Mouse (Mus musculus): Measurements from ENCODE around the gene Lsm14a. TPM values are rescaled to one million over a fixed set of nuclear protein-coding genes. Genes with fewer than 3 reads are reported as not detected.

Lsm14a gene
- polyA plus RNA-seq, 1 experiment: 90.8 TPM

DNA sequence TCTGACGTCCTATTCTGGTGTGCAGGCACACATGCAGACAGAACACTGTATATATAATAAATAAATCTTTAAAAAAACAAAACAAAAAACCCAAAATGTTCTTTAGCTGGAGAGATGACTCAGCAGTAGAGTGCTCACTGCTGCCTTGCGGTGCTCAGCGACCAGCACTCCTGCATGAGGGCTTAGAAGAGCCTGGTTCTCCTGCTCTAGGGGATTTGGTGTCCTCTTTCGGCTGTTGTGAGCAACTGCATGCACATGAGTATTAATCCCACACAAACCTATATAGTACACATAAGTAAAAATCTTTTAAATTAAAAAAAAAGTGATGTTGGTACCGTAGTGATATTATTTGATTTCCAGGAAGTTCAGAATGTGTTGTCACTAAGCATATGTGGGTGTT lies 5.7 kb upstream of the Lsm14a start:
- DNase-seq: no peak
- no peak overlapping the region for H3K27ac ChIP-seq (ENCODE audit: control insufficient read depth, insufficient read depth, low read length)
- 70% methylated on average over 5 of the region's 5 CpGs for WGBS
- no peak for TF ChIP-seq POLR2A (IDR thresholded peaks at IDR 0.05; ENCODE audit: control insufficient read depth, extremely low read depth, insufficient read depth, low read length, poor library complexity)
- TF ChIP-seq CTCF (IDR thresholded peaks at IDR 0.05; ENCODE audit: borderline replicate concordance, control insufficient read depth, extremely low read depth, insufficient read depth, low read length, poor library complexity): no peak
- no peaks in the 10 kb centered on the region; the same call in 1 of the 2 replicates for H3K27me3 ChIP-seq (ENCODE audit: control insufficient read depth, insufficient read depth, low read length)
- H3K4me1 ChIP-seq (replicated peaks; ENCODE audit: control insufficient read depth, insufficient read depth, low read length): no peaks in the 10 kb centered on the region
- H3K4me3 ChIP-seq (ENCODE audit: control insufficient read depth, insufficient read depth, low read length): no peak overlapping the region
- H3K36me3 ChIP-seq (ENCODE audit: control insufficient read depth, insufficient read depth, low read length): no peaks in the 10 kb centered on the region

DNA sequence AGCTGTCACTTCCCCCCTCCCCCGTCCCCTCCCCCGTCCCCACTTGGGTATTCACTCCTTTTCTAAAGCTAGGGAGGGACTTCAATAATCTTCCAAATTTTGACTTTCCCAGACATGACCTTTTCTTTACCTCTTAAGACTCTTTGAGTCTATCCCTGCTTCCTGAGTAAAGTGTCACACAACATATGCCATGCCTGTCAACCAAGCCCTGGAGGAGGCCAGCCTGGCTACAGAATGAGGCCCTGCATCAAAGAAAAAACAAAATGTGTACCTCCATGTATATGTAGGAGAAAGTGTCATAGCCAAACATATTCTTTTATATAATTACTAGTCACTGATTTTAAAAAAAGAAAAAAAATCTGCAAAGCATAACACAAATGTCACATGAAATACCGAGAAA lies 3.7 kb upstream of the Lsm14a start:
- WGBS: 97% methylated on average over 3 of the region's 3 CpGs
- DNase-seq: no peak
- Histone ChIP-seq H3K4me3 (ENCODE audit: control insufficient read depth, insufficient read depth, low read length) (no peak overlapping the region), H3K4me1 (replicated peaks; ENCODE audit: control insufficient read depth, insufficient read depth, low read length) (no peaks in the 10 kb centered on the region), H3K36me3 (ENCODE audit: control insufficient read depth, insufficient read depth, low read length) (no peaks in the 10 kb centered on the region), H3K27me3 (ENCODE audit: control insufficient read depth, insufficient read depth, low read length) (no peaks in the 10 kb centered on the region; the same call in 1 of the 2 replicates), H3K27ac (ENCODE audit: control insufficient read depth, insufficient read depth, low read length) (no peak overlapping the region)
- TF ChIP-seq CTCF (IDR thresholded peaks at IDR 0.05; ENCODE audit: borderline replicate concordance, control insufficient read depth, extremely low read depth, insufficient read depth, low read length, poor library complexity): no peak
- TF ChIP-seq POLR2A (IDR thresholded peaks at IDR 0.05; ENCODE audit: control insufficient read depth, extremely low read depth, insufficient read depth, low read length, poor library complexity): no peak

DNA sequence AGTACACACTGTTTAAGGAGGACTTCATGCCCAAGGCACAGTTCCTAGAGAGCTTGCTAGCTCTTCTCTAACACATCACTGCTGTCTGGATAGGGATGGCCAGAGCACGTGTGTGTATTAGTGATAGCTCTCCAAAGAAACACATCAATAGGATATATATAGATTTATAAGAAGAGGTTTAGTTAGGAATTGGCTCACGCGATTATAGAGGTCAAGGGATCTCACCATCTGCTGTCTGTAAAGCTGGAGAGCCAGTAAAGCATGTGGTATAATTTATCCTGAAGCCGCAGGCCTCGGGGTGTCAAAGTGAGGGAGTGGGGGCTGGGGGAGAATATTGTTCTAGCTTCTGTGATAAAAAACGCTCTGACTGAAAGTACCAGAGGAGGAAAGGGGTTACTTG lies 2.6 kb upstream of the Lsm14a start:
- peaks cover 3% of the 10 kb centered on the region for H3K4me1 ChIP-seq (replicated peaks; ENCODE audit: control insufficient read depth, insufficient read depth, low read length)
- no peak for DNase-seq
- H3K36me3 ChIP-seq (ENCODE audit: control insufficient read depth, insufficient read depth, low read length): no peaks in the 10 kb centered on the region
- TF ChIP-seq POLR2A (IDR thresholded peaks at IDR 0.05; ENCODE audit: control insufficient read depth, extremely low read depth, insufficient read depth, low read length, poor library complexity) (no peak), CTCF (IDR thresholded peaks at IDR 0.05; ENCODE audit: borderline replicate concordance, control insufficient read depth, extremely low read depth, insufficient read depth, low read length, poor library complexity) (no peak)
- no peaks in the 10 kb centered on the region; the same call in 1 of the 2 replicates for H3K27me3 ChIP-seq (ENCODE audit: control insufficient read depth, insufficient read depth, low read length)
- H3K4me3 ChIP-seq (ENCODE audit: control insufficient read depth, insufficient read depth, low read length): no peak overlapping the region
- 96% methylated on average over 6 of the region's 6 CpGs for WGBS
- no peak overlapping the region for H3K27ac ChIP-seq (ENCODE audit: control insufficient read depth, insufficient read depth, low read length)

DNA sequence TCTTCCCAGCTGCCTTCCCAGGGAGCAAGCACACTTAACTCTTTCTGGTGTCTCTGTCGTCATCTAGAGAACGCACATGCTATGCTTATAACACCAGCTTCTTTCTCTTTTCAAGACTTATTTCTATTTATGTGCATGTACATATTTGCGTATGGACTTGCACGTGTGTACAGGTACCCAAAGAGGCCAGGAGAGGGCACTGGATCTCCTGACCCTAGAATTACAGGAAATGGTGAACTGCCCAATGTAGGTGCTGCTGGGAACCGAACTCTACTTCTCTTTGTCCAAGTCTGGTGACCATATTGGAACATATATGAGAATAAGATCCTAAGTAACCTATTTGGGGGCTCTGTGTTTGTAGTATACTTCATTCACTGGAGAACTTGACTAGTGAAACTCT lies 1.5 kb upstream of the Lsm14a start:
- WGBS: 92% methylated on average over 5 of the region's 5 CpGs
- TF ChIP-seq CTCF (IDR thresholded peaks at IDR 0.05; ENCODE audit: borderline replicate concordance, control insufficient read depth, extremely low read depth, insufficient read depth, low read length, poor library complexity) (no peak), POLR2A (IDR thresholded peaks at IDR 0.05; ENCODE audit: control insufficient read depth, extremely low read depth, insufficient read depth, low read length, poor library complexity) (no peak)
- Histone ChIP-seq H3K27me3 (ENCODE audit: control insufficient read depth, insufficient read depth, low read length) (no peaks in the 10 kb centered on the region; the same call in 1 of the 2 replicates), H3K36me3 (ENCODE audit: control insufficient read depth, insufficient read depth, low read length) (no peaks in the 10 kb centered on the region), H3K27ac (ENCODE audit: control insufficient read depth, insufficient read depth, low read length) (no peak overlapping the region), H3K4me3 (ENCODE audit: control insufficient read depth, insufficient read depth, low read length) (no peak overlapping the region), H3K4me1 (replicated peaks; ENCODE audit: control insufficient read depth, insufficient read depth, low read length) (peaks cover 4% of the 10 kb centered on the region)
- DNase-seq: peak; percentile 9

DNA sequence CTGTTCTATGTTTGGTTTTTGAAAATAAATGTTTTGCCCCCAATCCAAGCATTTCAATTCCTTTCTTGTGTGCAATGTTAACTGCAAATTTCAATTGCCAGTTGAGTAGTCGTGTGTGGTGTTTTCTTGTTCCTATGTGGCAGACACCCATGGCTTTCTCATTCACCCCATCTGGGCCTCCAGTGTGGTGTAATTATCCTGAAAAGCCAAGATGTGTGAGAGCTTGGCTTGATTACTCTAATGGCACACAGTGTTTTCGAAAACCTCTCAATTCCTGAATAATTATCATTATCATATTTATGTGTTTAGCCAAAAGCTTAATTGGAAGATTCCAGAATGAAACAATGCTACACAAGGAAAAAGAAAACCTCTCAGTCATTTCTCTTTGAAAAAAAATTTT lies 976 bp upstream of the Lsm14a start:
- Histone ChIP-seq H3K27ac (ENCODE audit: control insufficient read depth, insufficient read depth, low read length) (no peak overlapping the region), H3K36me3 (ENCODE audit: control insufficient read depth, insufficient read depth, low read length) (no peaks in the 10 kb centered on the region), H3K4me3 (ENCODE audit: control insufficient read depth, insufficient read depth, low read length) (no peak overlapping the region), H3K27me3 (ENCODE audit: control insufficient read depth, insufficient read depth, low read length) (no peaks in the 10 kb centered on the region; the same call in 1 of the 2 replicates), H3K4me1 (replicated peaks; ENCODE audit: control insufficient read depth, insufficient read depth, low read length) (peaks cover 4% of the 10 kb centered on the region)
- TF ChIP-seq CTCF (IDR thresholded peaks at IDR 0.05; ENCODE audit: borderline replicate concordance, control insufficient read depth, extremely low read depth, insufficient read depth, low read length, poor library complexity) (no peak), POLR2A (IDR thresholded peaks at IDR 0.05; ENCODE audit: control insufficient read depth, extremely low read depth, insufficient read depth, low read length, poor library complexity) (no peak)
- no peak for DNase-seq
- 95% methylated on average over 2 of the region's 2 CpGs for WGBS

DNA sequence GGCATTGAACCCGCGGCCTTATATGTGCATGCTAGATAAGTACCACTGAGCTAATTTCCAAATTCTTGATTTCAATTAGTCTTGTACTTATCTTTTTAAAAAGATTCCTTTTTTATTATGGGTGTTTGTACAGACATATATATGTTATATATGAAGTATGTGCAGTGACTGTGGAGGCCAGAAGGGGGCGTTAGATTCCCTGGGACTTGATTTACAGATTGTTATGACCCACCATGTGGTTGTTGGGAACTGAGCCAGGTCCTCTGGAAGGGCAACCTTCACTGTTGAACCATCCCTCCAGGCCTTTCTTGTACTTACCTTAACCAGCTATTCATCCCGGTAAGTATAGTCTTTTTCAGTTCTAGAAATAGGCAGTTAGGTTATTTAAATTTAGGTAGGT lies 780 bp downstream of the Lsm14a start:
- no peak for DNase-seq
- no peaks in the 10 kb centered on the region for H3K36me3 ChIP-seq (ENCODE audit: control insufficient read depth, insufficient read depth, low read length)
- peaks cover 9% of the 10 kb centered on the region for H3K4me1 ChIP-seq (replicated peaks; ENCODE audit: control insufficient read depth, insufficient read depth, low read length)
- no peak overlapping the region for H3K4me3 ChIP-seq (ENCODE audit: control insufficient read depth, insufficient read depth, low read length)
- 76% methylated on average over 4 of the region's 4 CpGs for WGBS
- TF ChIP-seq CTCF (IDR thresholded peaks at IDR 0.05; ENCODE audit: borderline replicate concordance, control insufficient read depth, extremely low read depth, insufficient read depth, low read length, poor library complexity): no peak
- TF ChIP-seq POLR2A (IDR thresholded peaks at IDR 0.05; ENCODE audit: control insufficient read depth, extremely low read depth, insufficient read depth, low read length, poor library complexity): no peak
- no peak overlapping the region for H3K27ac ChIP-seq (ENCODE audit: control insufficient read depth, insufficient read depth, low read length)
- no peaks in the 10 kb centered on the region; the same call in 1 of the 2 replicates for H3K27me3 ChIP-seq (ENCODE audit: control insufficient read depth, insufficient read depth, low read length)

DNA sequence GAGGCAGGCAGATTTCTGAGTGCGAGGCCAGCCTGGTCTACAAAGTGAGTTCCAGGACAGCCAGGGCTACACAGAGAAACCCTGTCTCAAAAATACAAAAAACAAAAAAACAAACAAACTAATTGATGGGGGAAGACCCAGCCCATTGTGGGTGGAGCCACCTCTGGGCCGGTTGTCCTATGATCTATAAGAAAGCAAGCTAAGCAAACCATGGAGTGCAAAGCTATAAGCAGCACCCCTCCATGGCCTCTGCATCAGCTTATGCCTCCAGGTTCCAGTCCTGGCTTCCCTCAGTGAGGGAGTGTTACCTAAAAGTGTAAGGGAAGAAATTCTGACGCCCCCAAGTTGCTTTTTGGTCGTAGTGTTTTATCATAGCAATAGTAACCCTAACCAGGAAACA lies 1.4 kb downstream of the Lsm14a start:
- Histone ChIP-seq H3K4me3 (ENCODE audit: control insufficient read depth, insufficient read depth, low read length) (no peak overlapping the region), H3K36me3 (ENCODE audit: control insufficient read depth, insufficient read depth, low read length) (0 out of 2 replicates have a peak, but pooled peaks cover 3% of the 10 kb centered on the region), H3K4me1 (replicated peaks; ENCODE audit: control insufficient read depth, insufficient read depth, low read length) (peaks cover 10% of the 10 kb centered on the region), H3K27ac (ENCODE audit: control insufficient read depth, insufficient read depth, low read length) (no peak overlapping the region), H3K27me3 (ENCODE audit: control insufficient read depth, insufficient read depth, low read length) (no peaks in the 10 kb centered on the region; the same call in 1 of the 2 replicates)
- 91% methylated on average over 4 of the region's 4 CpGs for WGBS
- DNase-seq: no peak
- no peak for TF ChIP-seq CTCF (IDR thresholded peaks at IDR 0.05; ENCODE audit: borderline replicate concordance, control insufficient read depth, extremely low read depth, insufficient read depth, low read length, poor library complexity)
- TF ChIP-seq POLR2A (IDR thresholded peaks at IDR 0.05; ENCODE audit: control insufficient read depth, extremely low read depth, insufficient read depth, low read length, poor library complexity): no peak
